Mouse (Mus musculus): Measurements from ENCODE around the gene Gm28374. TPM values are rescaled to one million over a fixed set of nuclear protein-coding genes. Genes with fewer than 3 reads are reported as not detected.
"Not testable (repeated sequence)": the region's sequence is repeated elsewhere in the genome, so short reads cannot be mapped to it uniquely, and the experiment has no call there.

Gene Gm28374
- total RNA-seq, 2 experiments from 2014 or later: not detected

DNA sequence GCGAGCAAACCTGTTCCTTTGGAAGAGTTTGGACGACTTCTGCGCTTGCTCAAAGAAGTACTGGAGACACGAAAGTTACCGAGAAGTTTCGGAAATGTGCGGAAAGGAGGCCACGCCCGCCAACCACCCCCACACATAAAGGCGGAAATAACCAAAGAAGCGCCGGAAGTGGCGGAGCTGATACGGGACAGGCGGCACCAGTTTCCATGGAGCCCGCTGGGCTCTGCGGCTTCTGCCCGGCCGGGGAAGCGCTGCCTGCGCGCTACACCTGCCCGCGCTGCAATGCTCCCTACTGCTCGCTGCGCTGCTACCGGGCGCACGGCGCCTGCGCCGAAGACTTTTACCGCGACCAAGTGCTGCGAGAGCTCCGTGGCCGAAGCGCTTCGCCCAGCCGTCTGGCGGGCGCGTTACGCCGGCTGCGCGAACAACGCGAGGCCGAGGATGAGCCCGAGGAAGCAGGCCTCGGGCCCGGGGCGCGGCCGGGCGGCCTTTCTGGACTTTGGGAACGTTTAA lies 21.0 kb downstream of the Gm28374 start, which contains the start of gene Znhit2:
Znhit2 (plus strand) TSS at position 172 of the 513 bp plus-strand sequence.
- DNase-seq (ENCODE audit: low spot score): peak; percentile 89
- intact Hi-C loops (cut with DNase I): no loop called here

DNA sequence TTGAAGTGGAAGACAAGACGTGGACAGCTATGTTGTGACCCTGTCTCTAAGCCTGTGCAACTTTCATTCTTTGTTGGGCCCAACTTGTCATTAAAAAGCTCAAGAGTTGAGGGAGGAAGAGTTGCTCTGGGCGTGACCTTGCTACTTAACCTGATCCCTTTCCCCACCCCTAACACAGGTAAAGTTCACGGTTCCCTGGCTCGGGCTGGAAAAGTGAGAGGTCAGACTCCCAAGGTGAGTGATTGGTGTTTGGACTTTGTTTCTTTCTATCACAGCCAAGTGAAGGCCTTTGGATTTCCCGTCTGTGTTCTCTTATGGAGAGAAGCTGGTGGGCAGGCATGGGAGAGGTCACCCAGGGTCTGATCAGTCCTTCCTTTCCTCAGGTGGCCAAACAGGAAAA lies 23.1 kb downstream of the Gm28374 start:
- DNase-seq (ENCODE audit: low spot score): no peak
- intact Hi-C loops (cut with DNase I): loop anchor here (1.0 kb wide), 1 partner anchor 25 kb away; the partner anchor contains the start of genes Cdca5 and Zfpl1

DNA sequence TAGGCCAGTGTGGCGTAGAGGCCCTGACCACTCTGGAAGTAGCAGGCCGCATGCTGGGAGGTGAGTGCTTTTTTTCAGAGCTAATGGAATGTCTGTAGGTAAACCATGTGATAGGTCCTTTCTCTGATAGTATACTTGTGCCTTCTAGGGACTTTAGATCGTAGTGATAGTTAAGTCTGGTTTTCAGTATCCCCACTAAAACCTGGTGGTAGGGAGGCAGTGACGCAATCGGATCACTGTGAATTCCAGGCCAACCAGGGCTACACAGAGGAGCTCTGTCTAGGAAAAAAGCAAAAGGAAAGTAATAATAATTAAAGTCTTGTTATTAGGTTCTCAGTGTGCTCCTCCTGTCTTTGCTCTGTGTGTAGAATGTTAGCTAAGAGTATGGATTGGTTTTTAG lies 23.5 kb downstream of the Gm28374 start:
- intact Hi-C loops (cut with DNase I): loop anchor here (1.0 kb wide), 1 partner anchor 26 kb away; the partner anchor contains the start of genes Cdca5 and Zfpl1
- no peak for DNase-seq (ENCODE audit: low spot score)

DNA sequence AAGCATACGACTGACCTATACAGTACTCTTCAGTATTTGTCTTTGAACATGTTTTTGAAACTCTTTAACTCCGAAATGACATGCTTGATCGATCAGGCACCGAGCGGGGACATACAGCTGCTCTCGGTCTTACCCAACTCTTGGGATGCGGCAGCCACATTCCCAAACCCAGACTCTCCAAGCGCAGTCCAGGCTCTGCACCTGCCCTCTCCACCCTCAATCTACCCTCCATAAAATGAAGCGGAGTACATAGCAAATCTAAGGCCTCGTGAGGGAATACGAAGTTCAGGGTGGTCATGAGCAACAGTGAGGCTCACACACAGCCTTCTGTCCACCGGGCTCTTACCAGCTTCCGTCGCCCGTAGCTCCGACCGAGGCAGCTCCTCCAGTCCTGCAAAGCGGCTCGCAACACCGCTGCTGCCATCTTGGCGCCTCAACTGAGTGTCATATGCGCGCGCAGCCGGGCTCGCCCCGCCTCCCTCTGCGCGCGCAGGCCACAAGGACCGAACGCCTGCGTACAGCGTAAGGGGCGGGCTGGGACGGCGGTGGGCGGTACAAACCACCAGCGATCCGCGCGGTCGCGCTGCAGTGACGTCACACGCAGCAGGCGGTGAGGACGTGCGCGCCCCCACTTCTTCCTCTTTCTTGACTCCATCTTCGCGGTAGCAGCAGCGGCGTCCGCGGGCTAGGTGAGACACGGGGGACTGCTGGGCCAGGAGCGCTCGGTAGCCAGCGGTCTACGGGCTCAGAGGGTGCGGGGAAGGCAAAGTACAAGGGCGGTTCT lies 24.6 kb downstream of the Gm28374 start, which contains the start of the genes Mrpl49 and Fau:
Mrpl49 (minus strand) TSS at position 473 of the 784 bp plus-strand sequence.
Fau (plus strand) TSS at position 532 of the 784 bp plus-strand sequence.
- DNase-seq (ENCODE audit: low spot score): peak; percentile 97
- intact Hi-C loops (cut with DNase I): loop anchor here (1.0 kb wide), 1 partner anchor 27 kb away; the partner anchor contains the start of genes Cdca5 and Zfpl1

DNA sequence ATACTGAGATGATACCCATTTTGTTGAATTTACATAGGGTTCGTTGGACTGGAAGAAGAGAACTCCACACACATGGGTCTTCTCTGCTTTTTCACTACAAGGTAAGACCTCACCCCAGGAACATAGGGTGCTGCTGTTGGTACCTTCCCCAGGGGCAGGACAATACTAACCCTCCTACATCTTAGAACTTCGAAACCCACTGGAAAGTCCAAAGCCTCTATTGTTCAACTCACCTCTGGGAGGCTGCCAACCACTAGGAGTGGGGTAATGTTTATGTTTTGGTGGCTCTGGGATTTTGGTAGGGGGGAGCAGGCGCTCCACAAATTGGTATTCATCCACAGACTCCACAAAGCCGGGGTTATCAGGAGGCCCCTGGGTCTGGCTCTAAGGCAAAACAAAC lies 25.4 kb downstream of the Gm28374 start:
- intact Hi-C loops (cut with DNase I): no loop called here
- DNase-seq (ENCODE audit: low spot score): no peak

DNA sequence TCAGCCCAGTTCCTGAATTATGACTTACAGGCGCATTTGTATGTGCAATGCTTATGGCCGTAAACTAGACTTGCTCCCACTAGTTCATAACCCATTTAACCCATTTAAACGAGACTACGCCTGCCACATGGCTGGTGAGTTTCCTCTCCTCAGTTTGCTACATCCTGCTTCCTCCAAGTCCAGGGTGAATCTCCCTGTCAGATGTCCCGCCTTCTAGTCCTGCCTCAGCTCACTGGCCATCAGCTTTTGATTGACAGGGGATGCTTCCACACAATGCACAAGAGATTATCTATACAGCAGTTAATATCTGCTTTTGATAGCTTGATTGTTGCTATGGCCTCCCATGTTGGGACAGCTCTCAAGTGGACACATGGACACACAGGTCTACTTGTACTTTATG lies 27.8 kb downstream of the Gm28374 start:
- intact Hi-C loops (cut with DNase I): no loop called here
- DNase-seq (ENCODE audit: low spot score): no peak

DNA sequence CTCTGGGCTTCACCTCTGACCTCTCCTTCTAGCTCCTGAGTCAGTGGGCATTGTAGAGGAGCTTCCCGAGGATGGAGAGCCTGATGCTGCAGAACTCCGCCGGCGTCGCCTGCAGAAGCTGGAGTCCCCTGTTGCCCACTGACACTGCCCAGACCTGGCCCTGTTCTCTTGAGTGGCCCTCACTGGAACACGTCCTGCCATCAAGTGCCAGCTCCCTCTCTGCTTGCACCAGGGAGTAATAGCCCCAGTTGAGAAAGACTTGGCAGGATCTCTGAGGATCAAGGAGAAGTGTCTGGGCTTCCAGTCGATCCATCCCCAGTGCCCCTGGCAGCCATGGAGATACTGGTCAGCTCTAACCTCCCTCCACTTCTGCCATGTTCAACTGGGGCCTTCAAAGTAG lies 29.5 kb downstream of the Gm28374 start:
- no peak for DNase-seq (ENCODE audit: low spot score)
- intact Hi-C loops (cut with DNase I): no loop called here

DNA sequence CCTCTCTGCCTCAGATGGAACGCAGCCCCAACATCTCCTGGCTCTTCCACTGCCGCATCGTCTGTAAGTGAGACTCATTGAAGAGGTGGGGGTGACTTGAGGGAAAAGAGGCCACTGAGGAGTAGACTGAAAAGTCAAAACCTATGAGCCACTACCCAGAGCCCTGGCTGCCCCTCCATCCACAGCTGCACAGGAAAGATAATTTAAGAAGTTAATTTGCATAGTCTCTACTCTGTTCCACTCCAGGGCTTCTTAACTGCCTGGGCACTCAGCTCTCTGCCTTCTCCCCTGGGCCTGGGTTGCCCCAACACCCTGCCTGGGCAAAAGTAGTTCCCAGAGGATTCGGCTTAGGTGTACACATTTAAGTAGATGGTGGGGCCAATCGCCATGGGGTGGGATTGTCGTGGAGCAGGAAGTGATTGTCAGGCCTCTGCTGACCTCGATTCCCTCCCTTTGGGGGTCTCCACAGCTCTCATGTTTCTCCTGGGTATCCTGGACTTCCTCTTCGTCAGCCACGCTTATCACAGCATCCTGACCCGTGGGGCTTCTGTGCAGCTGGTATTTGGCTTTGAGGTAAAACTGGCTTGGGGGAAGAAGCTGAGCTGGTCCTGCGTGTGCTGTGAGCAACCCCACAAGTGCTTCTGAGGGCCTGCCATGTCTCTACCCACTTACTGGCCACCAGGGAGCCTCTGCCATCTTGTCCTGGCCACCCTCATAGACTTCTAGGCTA lies 33.2 kb downstream of the Gm28374 start:
- DNase-seq (ENCODE audit: low spot score): no peak
- intact Hi-C loops (cut with DNase I): loop anchor here (5.0 kb wide), 1 partner anchor 68 kb away; the partner anchor contains the start of gene Sac3d1

DNA sequence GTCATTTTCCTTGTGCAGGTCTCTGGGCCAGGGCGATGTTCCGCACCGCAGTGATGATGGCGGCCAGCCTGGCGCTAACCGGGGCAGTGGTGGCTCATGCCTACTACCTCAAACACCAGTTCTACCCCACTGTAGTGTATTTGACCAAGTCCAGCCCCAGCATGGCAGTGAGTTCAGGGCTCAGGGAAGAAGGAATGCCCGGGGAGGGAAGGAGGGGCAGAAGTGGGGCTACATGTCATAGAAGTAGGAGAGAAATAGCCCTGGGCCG lies 34.2 kb downstream of the Gm28374 start:
- DNase-seq (ENCODE audit: low spot score): no peak
- intact Hi-C loops (cut with DNase I): loop anchor here (5.0 kb wide), 1 partner anchor 69 kb away; the partner anchor contains the start of gene Sac3d1

DNA sequence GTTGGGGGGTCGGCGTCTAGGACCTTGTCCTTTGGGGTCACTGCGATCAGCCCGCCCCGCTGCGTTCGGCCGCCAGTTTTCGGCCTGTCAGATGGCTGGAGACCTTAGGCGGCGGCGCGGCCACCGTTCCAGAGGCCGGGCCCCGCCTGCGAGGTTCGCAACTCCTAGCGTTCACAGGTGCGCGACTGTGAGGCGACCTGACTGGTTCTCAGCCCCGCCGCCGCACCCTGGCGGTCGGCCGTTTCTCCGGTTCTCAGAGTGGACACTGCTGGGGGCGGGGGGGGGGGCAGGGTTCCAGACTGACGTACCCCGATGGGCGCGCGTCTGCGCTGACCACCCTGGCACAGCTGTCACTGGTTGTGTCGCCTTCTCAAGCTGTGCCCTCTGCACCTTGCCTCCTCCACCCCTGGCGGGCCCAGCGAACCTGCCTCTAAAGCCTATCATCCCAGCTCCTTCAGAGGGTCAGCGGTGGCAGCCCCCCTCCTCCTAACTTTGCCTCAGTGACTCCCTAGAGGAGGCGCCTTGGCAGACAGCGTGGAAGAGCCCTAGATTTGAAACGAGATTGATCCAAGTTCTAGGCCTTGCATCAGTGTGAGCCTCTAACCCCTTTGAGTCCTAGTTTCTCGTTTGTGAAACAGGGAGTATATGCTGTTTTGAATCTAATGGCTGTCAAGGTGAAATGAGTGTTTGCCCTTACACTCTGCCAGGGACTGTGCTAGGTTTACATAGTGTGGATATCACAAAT lies 34.7 kb downstream of the Gm28374 start:
- intact Hi-C loops (cut with DNase I): loop anchor here (5.0 kb wide), 1 partner anchor 70 kb away; the partner anchor contains the start of gene Sac3d1

DNA sequence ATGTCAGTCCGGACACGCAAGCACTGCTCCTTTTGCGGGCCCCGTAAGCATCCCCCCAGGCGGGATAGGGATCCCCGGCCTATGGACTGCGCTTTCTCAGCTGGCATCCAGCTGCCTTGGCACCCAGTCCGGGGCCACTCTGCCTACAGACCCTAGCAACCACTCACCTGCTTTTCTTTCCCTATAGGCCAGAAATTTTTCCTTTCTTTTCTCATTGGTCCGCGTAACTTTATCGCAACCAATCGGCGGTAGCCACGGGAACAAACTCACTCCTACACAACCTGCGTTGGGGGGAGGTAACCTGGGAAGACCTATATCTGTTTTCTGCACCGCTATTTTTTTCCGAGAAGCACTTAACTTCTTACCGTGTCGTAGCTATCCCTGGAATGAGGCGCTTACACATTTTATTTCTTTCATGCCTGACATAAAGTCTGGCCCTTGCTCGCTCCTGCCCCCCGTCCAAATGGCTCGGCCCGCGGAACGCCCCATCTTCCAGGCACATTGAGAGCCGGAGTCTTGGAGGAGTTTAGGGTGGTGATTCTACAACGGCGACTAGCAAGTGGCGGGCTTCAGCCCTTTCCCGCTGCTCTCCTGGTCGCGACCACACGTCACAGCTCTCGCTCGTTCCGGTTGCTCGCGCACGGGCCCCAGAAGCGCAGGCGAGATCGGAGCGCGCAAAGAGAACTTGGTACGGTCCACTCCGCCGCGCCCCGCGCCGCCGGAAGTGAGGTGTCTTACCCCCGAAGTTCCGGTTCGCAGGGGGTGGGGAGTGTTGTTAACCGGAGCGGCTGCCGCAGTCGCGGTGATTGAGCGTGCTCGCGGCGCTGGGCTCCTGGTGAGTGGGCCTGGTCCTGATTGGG lies 35.5 kb downstream of the Gm28374 start, which contains the start of gene Syvn1:
Syvn1 (plus strand) TSS at position 283 of the 860 bp plus-strand sequence.
- intact Hi-C loops (cut with DNase I): loop anchor here (5.0 kb wide), 1 partner anchor 71 kb away; the partner anchor contains the start of gene Sac3d1
- peak; percentile 86 for DNase-seq (ENCODE audit: low spot score)

More for the DNA sequence above, 34.7 kb downstream of the Gm28374 start:
- DNase-seq (ENCODE audit: low spot score): no peak

DNA sequence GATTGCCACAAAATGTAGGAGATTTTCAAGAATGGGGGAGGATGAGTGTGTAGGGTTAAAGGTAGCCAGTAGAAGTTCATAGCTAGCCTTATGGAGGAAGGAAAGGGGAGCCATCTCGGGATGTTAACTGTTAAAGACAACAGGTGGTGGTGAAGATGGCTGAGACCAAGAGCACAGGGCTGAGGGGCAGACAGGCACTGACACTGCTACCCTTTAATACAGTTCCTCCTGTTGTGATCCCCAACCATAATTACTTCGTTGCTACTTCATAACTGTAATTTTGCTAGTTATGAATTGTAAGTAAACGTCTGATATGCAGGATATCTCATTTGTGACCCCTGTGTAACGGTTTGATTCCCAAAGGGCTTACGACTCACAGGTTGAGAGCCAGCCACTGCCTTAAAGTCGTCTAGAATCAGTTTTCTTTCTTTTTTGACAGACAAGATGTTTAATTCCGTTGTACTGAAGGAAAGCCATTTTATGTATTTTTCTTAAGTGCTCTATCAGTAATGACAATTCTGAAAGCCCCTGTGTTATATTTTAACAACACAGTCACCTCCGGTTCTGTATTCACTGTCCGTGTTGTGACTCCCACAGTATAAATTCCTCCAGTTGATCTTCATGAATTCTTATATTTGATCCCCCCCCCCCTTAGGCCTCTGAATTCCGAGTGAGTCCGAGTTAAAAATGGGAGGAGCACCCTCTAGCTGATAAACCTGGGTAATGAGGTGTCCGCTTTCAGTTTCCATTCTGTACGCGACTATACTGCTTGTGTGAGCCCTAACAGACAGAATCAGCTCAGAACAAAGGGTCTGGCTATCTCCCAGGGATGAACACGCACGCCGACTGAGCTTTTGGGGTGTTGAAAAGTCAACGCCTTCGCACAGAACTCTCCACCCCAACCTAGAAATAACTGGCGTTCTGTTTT lies 36.4 kb downstream of the Gm28374 start:
- DNase-seq (ENCODE audit: low spot score): no peak
- intact Hi-C loops (cut with DNase I): loop anchor here (2.0 to 5.0 kb wide), 2 partner anchors 27 to 72 kb away; partner anchors contain the start of gene Sac3d1

DNA sequence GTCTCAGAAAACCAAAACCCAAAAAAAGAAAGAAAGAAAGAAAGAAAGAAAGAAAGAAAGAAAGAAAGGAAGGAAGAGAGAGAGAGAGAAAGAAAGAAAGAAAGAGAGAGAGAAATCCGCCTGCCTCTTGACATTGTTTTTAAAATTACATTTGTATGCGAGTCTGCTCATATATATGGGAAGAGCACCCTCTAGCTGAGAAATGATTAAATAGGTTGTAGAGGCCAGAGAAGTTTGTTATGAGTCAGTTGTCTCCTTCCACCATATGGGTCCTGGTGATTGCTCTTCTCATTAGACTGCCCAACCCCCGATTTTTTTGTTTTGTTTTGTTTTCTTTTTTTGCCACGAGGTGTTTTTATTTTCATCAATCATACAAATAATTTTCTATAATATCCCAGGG lies 38.0 kb downstream of the Gm28374 start:
- intact Hi-C loops (cut with DNase I): loop anchor here (2.0 to 5.0 kb wide), 2 partner anchors 25 to 122 kb away; partner anchors contain the start of gene Cdc42ep2
- DNase-seq (ENCODE audit: low spot score): not testable (repeated sequence)

DNA sequence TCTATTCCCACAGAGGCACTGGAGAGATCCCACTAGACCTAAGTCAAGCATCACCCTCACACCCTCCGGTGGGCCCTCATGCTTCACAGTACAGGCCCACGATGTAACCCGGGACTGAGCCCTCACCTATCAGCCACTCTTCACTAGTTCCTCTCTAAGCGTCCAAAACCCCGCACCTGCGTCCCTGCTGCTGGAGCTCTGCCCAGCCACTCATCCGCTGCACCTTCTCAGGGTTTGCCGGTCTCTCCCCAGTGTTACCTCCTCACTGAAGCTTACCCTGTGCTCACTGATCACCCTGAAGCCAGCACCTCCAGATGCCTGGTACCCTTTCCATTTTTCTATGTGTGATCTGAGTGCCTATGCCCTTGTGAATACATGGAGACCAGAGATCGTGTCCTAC lies 39.8 kb downstream of the Gm28374 start:
- intact Hi-C loops (cut with DNase I): loop anchor here (5.0 kb wide), 1 partner anchor 120 kb away; the partner anchor contains the start of gene Cdc42ep2
- no peak for DNase-seq (ENCODE audit: low spot score)

DNA sequence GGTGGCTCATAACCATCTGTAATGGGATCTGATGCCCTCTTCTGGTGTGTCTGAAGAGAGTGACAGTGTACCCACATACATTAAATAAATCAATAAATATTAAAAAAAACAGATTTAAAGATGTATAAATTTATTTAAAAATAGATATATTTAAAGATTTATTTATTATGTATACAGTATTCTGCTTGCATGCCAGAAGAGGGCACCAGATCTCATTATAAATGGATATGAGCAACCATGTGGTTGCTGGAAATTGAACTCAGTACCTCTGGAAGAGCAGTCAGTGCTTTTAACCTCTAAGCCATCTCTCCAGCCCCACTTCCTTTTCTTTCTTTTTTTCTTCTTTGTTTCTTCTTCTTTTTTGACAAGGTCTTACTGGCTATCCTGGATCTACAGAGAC lies 42.1 kb downstream of the Gm28374 start:
- DNase-seq (ENCODE audit: low spot score): no peak
- intact Hi-C loops (cut with DNase I): loop anchor here (5.0 kb wide), 1 partner anchor 118 kb away; the partner anchor contains the start of gene Cdc42ep2

DNA sequence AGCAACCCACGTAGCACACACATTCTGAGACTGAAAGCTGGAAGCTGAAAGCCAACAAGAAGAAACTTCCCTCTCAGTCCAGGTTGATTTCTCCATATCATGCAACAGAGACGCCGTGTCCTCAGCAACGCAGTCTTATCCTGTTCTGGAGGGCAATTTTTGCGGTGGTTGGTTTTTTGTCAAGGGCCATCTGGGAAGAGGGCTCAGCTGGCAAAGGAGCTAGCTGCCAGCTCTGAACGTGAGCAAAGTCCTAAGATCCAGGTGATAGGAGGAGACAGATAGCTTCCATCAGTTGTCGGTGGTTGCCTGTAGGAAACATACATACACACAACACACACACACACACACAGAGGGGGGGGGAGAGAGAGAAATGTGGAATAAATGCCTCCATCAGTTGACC lies 43.7 kb downstream of the Gm28374 start:
- no peak for DNase-seq (ENCODE audit: low spot score)
- intact Hi-C loops (cut with DNase I): no loop called here

DNA sequence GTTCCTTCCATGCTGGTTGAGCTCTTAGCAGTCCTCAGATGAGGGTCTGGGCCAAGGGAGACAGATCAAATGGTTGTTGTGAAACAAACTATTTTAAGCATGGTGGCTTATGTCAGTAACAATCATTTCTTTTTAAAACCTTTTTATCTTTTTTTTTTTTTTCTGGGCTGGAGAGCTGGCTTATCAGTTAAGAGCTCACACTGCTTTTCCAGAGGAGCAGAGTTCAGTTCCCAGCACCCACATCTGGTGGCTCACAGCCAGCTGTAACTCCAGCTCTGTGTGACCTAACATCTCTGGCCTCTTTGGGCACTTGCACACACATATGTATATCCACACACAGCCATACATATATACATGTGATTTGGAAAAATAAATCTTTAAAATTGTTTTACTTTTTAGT lies 44.4 kb downstream of the Gm28374 start:
- DNase-seq (ENCODE audit: low spot score): no peak
- intact Hi-C loops (cut with DNase I): no loop called here
